Mouse (Mus musculus) telencephalon, adult 2 months (tissue): Measurements from ENCODE around the gene Ube4a.

ENCODE experiments used
- DNase-seq: peaks from one replicate; pipeline ENCODE4 v3.0.0-alpha.2; 2011; ENCODE audit warnings: low read depth, low spot score

Ube4a gene

GRCm38 (mm10) chr9:44900402-44900801, 65.0 kb downstream of the Ube4a start:
- no peak for DNase-seq

- no peak for DNase-seq
Measured at GRCm38 (mm10) chr9:44899716-44900115, 65.7 kb downstream of the Ube4a start.

GRCm38 (mm10) chr9:44897024-44897423, 68.4 kb downstream of the Ube4a start:
- no peak for DNase-seq

- DNase-seq: no peak
Measured at GRCm38 (mm10) chr9:44892664-44893063, 72.7 kb downstream of the Ube4a start.

GRCm38 (mm10) chr9:44891210-44891609, 74.2 kb downstream of the Ube4a start:
- no peak for DNase-seq

- no peak for DNase-seq
Measured at GRCm38 (mm10) chr9:44890122-44890521, 75.3 kb downstream of the Ube4a start.

- DNase-seq: no peak
Measured at GRCm38 (mm10) chr9:44888114-44888624, 77.2 kb downstream of the Ube4a start.

- peak; percentile 80 for DNase-seq
Measured at GRCm38 (mm10) chr9:44882981-44883569, 82.3 kb downstream of the Ube4a start.

GRCm38 (mm10) chr9:44882436-44882980, 82.9 kb downstream of the Ube4a start:
- no peak for DNase-seq

GRCm38 (mm10) chr9:44881941-44882435, 83.4 kb downstream of the Ube4a start:
- peak; percentile 68 for DNase-seq

GRCm38 (mm10) chr9:44881221-44881871, 84.1 kb downstream of the Ube4a start, which contains the start of gene Kmt2a:
TSS of gene Kmt2a (minus strand) at chr9:44881296.
- DNase-seq: peak; percentile 97

GRCm38 (mm10) chr9:44880309-44881081, 84.9 kb downstream of the Ube4a start:
- no peak for DNase-seq

GRCm38 (mm10) chr9:44879694-44880271, 85.6 kb downstream of the Ube4a start:
- no peak for DNase-seq

- DNase-seq: no peak
Measured at GRCm38 (mm10) chr9:44878776-44879500, 86.5 kb downstream of the Ube4a start.

- no peak for DNase-seq
Measured at GRCm38 (mm10) chr9:44877686-44878085, 87.7 kb downstream of the Ube4a start.

GRCm38 (mm10) chr9:44875476-44875875, 89.9 kb downstream of the Ube4a start:
- DNase-seq: peak; percentile 41

GRCm38 (mm10) chr9:44874198-44874597, 91.2 kb downstream of the Ube4a start:
- no peak for DNase-seq

GRCm38 (mm10) chr9:44873665-44874064, 91.7 kb downstream of the Ube4a start:
- DNase-seq: no peak
